Mouse (Mus musculus) CH12.LX (cell line): ENCODE data around the gene Ube2h. TPM values are rescaled to one million over a fixed set of nuclear protein-coding genes. Genes with fewer than 3 reads are reported as not detected.
A peak's percentile ranks its signal among the peaks of the same experiment; 100 is the strongest.

Experiments
- DNase-seq: peaks from one replicate; pipeline ENCODE4 v3.0.0-alpha.2; 2013; ENCODE audit errors: extremely low read depth
- H3K27ac ChIP-seq: 2 replicates; pipeline ENCODE4 v1.5.1; 2012; ENCODE audit warnings: low read depth, mild to moderate bottlenecking, control low read depth, moderate library complexity; ENCODE audit not compliant: insufficient read depth
- H3K27me3 ChIP-seq: replicated peaks from 2 replicates; pipeline ENCODE3; 2012; ENCODE audit warnings: inconsistent platforms
- H3K36me3 ChIP-seq, 2 experiments: replicated peaks in 1 of 2; 2 replicates each; pipeline versions ENCODE3 to v1.6.1; 2012; ENCODE audit warnings: inconsistent platforms in 1 of 2, low read length in 1 of 2, mild to moderate bottlenecking in 1 of 2, mixed read lengths in 1 of 2, moderate library complexity in 1 of 2; ENCODE audit not compliant: control insufficient read depth in 1 of 2, insufficient read depth in 1 of 2
- H3K4me1 ChIP-seq, 2 experiments: 2 replicates each; pipeline ENCODE4 v1.6.1; 2012; ENCODE audit warnings: inconsistent platforms in 1 of 2, moderate library complexity in 1 of 2; ENCODE audit not compliant: insufficient read depth in 2 of 2, control insufficient read depth in 1 of 2
- H3K4me2 ChIP-seq: 2 replicates; pipeline ENCODE4 v1.6.1; 2012; ENCODE audit warnings: low read depth, mild to moderate bottlenecking, control low read depth; ENCODE audit not compliant: poor library complexity, insufficient read depth, severe bottlenecking
- H3K4me3 ChIP-seq, 3 experiments: fragments of 150-350 bp in 1 of 3; sonication (generic) in 1 of 3; replicated peaks in 1 of 3; 2 replicates each; pipeline versions ENCODE3 to v1.5.1; 2011 to 2012; ENCODE audit warnings: low read depth in 2 of 3, low read length in 2 of 3, mild to moderate bottlenecking in 2 of 3, moderate library complexity in 2 of 3, control low read depth in 1 of 3, improper control_type of control experiment in 1 of 3, inconsistent platforms in 1 of 3, mixed read lengths in 1 of 3; ENCODE audit not compliant: poor library complexity in 1 of 3
- H3K79me2 ChIP-seq: replicated peaks from 2 replicates; pipeline ENCODE4 v1.6.1; 2012; ENCODE audit warnings: mild to moderate bottlenecking, moderate library complexity; ENCODE audit not compliant: control insufficient read depth, poor library complexity, insufficient read depth, severe bottlenecking; ENCODE audit errors: extremely low read depth
- H3K9ac ChIP-seq: 2 replicates; pipeline ENCODE4 v1.6.1; 2012; ENCODE audit warnings: low read depth, mild to moderate bottlenecking, control low read depth, moderate library complexity; ENCODE audit not compliant: insufficient read depth
- H3K9me3 ChIP-seq: replicated peaks from 2 replicates; pipeline ENCODE3; 2012; ENCODE audit warnings: low read length, inconsistent platforms, mixed read lengths
- BHLHE40 ChIP-seq: IDR thresholded peaks from 2 replicates; pipeline ENCODE4 v1.6.1; 2011; ENCODE audit warnings: mild to moderate bottlenecking, low read depth, low read length, improper control_type of control experiment
- CHD1 ChIP-seq: IDR thresholded peaks from 2 replicates; pipeline ENCODE4 v1.6.1; 2012; ENCODE audit warnings: low read depth, low read length, improper control_type of control experiment, inconsistent platforms
- CTCF ChIP-seq, 2 experiments: IDR thresholded peaks in 1 of 2; conservative IDR thresholded peaks in 1 of 2; 2 replicates each; pipeline ENCODE4 v1.5.1; 2011 to 2012; ENCODE audit warnings: low read depth in 2 of 2, low read length in 2 of 2, improper control_type of control experiment in 1 of 2, inconsistent platforms in 1 of 2, mild to moderate bottlenecking in 1 of 2, moderate library complexity in 1 of 2
- E2F4 ChIP-seq: IDR thresholded peaks from 2 replicates; pipeline ENCODE4 v1.6.1; 2011; ENCODE audit warnings: low read depth, low read length, improper control_type of control experiment; ENCODE audit not compliant: insufficient replicate concordance
- EP300 ChIP-seq: IDR thresholded peaks from 2 replicates; pipeline ENCODE4 v1.6.1; 2011; ENCODE audit warnings: low read length, improper control_type of control experiment
- ETS1 ChIP-seq: conservative IDR thresholded peaks from 2 replicates; pipeline ENCODE4 v1.6.1; 2012; ENCODE audit warnings: low read depth, mild to moderate bottlenecking, inconsistent platforms, low read length, improper control_type of control experiment, moderate library complexity
- GABPA ChIP-seq: IDR thresholded peaks from 2 replicates; pipeline ENCODE4 v1.6.1; 2012; ENCODE audit warnings: low read depth, low read length, improper control_type of control experiment, inconsistent platforms; ENCODE audit not compliant: insufficient replicate concordance
- HCFC1 ChIP-seq: IDR thresholded peaks from 2 replicates; pipeline ENCODE4 v1.6.1; 2012; ENCODE audit warnings: low read depth, mild to moderate bottlenecking, inconsistent platforms, low read length, improper control_type of control experiment
- JUND ChIP-seq: conservative IDR thresholded peaks from 2 replicates; pipeline ENCODE4 v1.6.1; 2011; ENCODE audit warnings: low read depth, low read length, improper control_type of control experiment
- MEF2A ChIP-seq: IDR thresholded peaks from 2 replicates; pipeline ENCODE4 v1.6.1; 2014; ENCODE audit warnings: low read depth, mild to moderate bottlenecking, inconsistent platforms, low read length, improper control_type of control experiment, borderline replicate concordance
- MYC ChIP-seq: IDR thresholded peaks from 2 replicates; pipeline ENCODE4 v1.6.1; 2011; ENCODE audit warnings: low read depth, mild to moderate bottlenecking, improper control_type of control experiment, low read length
- NRF1 ChIP-seq: IDR thresholded peaks from 2 replicates; pipeline ENCODE4 v1.6.1; 2014; ENCODE audit warnings: low read depth, mild to moderate bottlenecking, inconsistent platforms, low read length, improper control_type of control experiment, moderate library complexity
- PAX5 ChIP-seq: IDR thresholded peaks from 2 replicates; pipeline ENCODE4 v1.6.1; 2012; ENCODE audit warnings: low read length, inconsistent platforms, mixed read lengths
- POLR2A ChIP-seq: IDR thresholded peaks from 2 replicates; pipeline ENCODE4 v1.6.1; 2011; ENCODE audit warnings: low read depth, mild to moderate bottlenecking, improper control_type of control experiment, low read length
- SIN3A ChIP-seq: IDR thresholded peaks from 2 replicates; pipeline ENCODE4 v1.6.1; 2012; ENCODE audit warnings: low read length, improper control_type of control experiment, inconsistent platforms
- SMC3 ChIP-seq: IDR thresholded peaks from 2 replicates; pipeline ENCODE4 v1.6.1; 2011; ENCODE audit warnings: low read depth, low read length, improper control_type of control experiment
- TCF12 ChIP-seq: IDR thresholded peaks from 2 replicates; pipeline ENCODE4 v1.6.1; 2014; ENCODE audit warnings: low read depth, mild to moderate bottlenecking, inconsistent platforms, low read length, improper control_type of control experiment
- dilution Hi-C: fragments of 300-500 bp; cut with MboI; formaldehyde crosslinking; loops from 2 replicates; pipeline ENCODE4 v1.14.3; 2020; ENCODE audit warnings: low sequenced_read_pairs; ENCODE audit not compliant: extremely low pct_unique_long_range_greater_than_20kb, extremely low pct_ligation_motif_present
- in situ Hi-C: fragments of 300-500 bp; cut with MboI; formaldehyde crosslinking; loops from 3 replicates; pipeline ENCODE4 v1.14.3; 2019; ENCODE audit warnings: low sequenced_read_pairs, low pct_ligation_motif_present, low pct_unique_long_range_greater_than_20kb, mixed read lengths
- polyA plus RNA-seq: library from polyadenylated mRNA; unstranded; fragments of >175 nt; gene quantifications from 2 replicates; pipeline ENCODE4 v1.2.1, GENCODE M21; 2012; ENCODE audit warnings: low read depth; ENCODE audit not compliant: insufficient read length
- total RNA-seq, 2 experiments: library from RNA; depleted of rRNA; stranded (reverse); fragments of 300-350 nt in 1 of 2; fragments of >200 nt in 1 of 2; gene quantifications; 2 replicates each; pipeline ENCODE4 v1.2.3; 2012 to 2014

Ube2h gene
- total and polyA plus RNA-seq, 3 experiments: 6.1 to 13.4 (median 13.4) TPM

- no peaks in the 10 kb centered on the region for H3K27me3 ChIP-seq
- H3K4me2 ChIP-seq: no peak overlapping the region
- H3K27ac ChIP-seq: no peak overlapping the region
- H3K4me3 ChIP-seq: no peak overlapping the region
- DNase-seq: no peak
- H3K36me3 ChIP-seq: peaks cover 23 to 60% of the 10 kb centered on the region in 2 experiments
- no peak overlapping the region for H3K9ac ChIP-seq
- peaks cover 8% of the 10 kb centered on the region; the same call in 1 of the 2 replicates for H3K79me2 ChIP-seq
- H3K4me1 ChIP-seq: peaks cover 0 to 31% of the 10 kb centered on the region in 2 experiments; a peak in 2 of 4 replicates
- dilution Hi-C loops: no loop called here
- TF ChIP-seq HCFC1 (no peak), PAX5 (no peak), CTCF (conservative IDR thresholded peaks at IDR 0.05 in 1 of 2, IDR thresholded peaks at IDR 0.05 in 1 of 2; ENCODE audit: low read depth in 2 of 2, low read length in 2 of 2) (no peak), POLR2A (no peak), E2F4 (no peak), MYC (no peak), SIN3A (no peak), CHD1 (no peak), GABPA (no peak), JUND (no peak), BHLHE40 (no peak)
- TF ChIP-seq, all 38 proteins: peak for 0
- no peaks in the 10 kb centered on the region for H3K9me3 ChIP-seq
- in situ Hi-C loops: no loop called here
Observed at GRCm38 (mm10) chr6:30287958-30288357, 16.4 kb downstream of the Ube2h start.

GRCm38 (mm10) chr6:30286642-30287041, 17.7 kb downstream of the Ube2h start:
- Histone ChIP-seq H3K27ac (no peak overlapping the region), H3K9me3 (no peaks in the 10 kb centered on the region), H3K79me2 (peaks cover 8% of the 10 kb centered on the region; the same call in 1 of the 2 replicates), H3K4me2 (no peak overlapping the region), H3K9ac (no peak overlapping the region), H3K4me1 (peaks cover 0 to 37% of the 10 kb centered on the region in 2 experiments; a peak in 2 of 4 replicates), H3K27me3 (no peaks in the 10 kb centered on the region), H3K4me3 (no peak overlapping the region), H3K36me3 (peaks cover 25 to 62% of the 10 kb centered on the region in 2 experiments)
- dilution Hi-C loops: no loop called here
- in situ Hi-C loops: no loop called here
- no peak for DNase-seq
- TF ChIP-seq ETS1 (peak; percentile 46), MEF2A (peak; percentile 68), SMC3 (no peak), TCF12 (peak; percentile 39; the same call in 1 of the 2 replicates), E2F4 (no peak), EP300 (peak; percentile 48; the same call in 1 of the 2 replicates), NRF1 (no peak), GABPA (no peak)
